Mouse (Mus musculus) forebrain, embryonic 14.5 days (tissue): ENCODE data around the gene Casc3. TPM values are rescaled to one million over a fixed set of nuclear protein-coding genes. Genes with fewer than 3 reads are reported as not detected.

ENCODE experiments used
- ATAC-seq: fragments of 200-750 bp; cut with Nextera tagmentation; 2 replicates; pipeline ENCODE4 v1.8.0; 2017; ENCODE audit warnings: mild to moderate bottlenecking, moderate library complexity
- DNase-seq: peaks from one replicate; pipeline ENCODE4 v3.0.0-alpha.2; 2015; ENCODE audit warnings: low spot score
- H3K27ac ChIP-seq: fragments of 300-500 bp; sonication (generic); 2 replicates; pipeline ENCODE4 v1.5.1; 2014; ENCODE audit warnings: low read depth, mild to moderate bottlenecking, control low read depth, low read length, moderate library complexity
- H3K27me3 ChIP-seq: fragments of 300-500 bp; sonication (generic); replicated peaks from 2 replicates; pipeline ENCODE4 v1.6.1; 2014; ENCODE audit warnings: low read length, control low read depth, mixed read lengths; ENCODE audit not compliant: control insufficient read depth, insufficient read depth
- H3K36me3 ChIP-seq: fragments of 300-500 bp; sonication (generic); 2 replicates; pipeline ENCODE4 v1.6.1; 2014; ENCODE audit warnings: low read length, control low read depth; ENCODE audit not compliant: control insufficient read depth, insufficient read depth
- H3K4me1 ChIP-seq: fragments of 300-500 bp; sonication (generic); 2 replicates; pipeline ENCODE4 v1.6.1; 2014; ENCODE audit warnings: antibody characterized with exemption, low read length, control low read depth; ENCODE audit not compliant: control insufficient read depth, insufficient read depth
- H3K4me2 ChIP-seq: fragments of 300-500 bp; sonication (generic); 2 replicates; pipeline ENCODE4 v1.6.1; 2014; ENCODE audit warnings: mild to moderate bottlenecking, control low read depth, low read length
- H3K4me3 ChIP-seq: fragments of 300-500 bp; sonication (generic); 2 replicates; pipeline ENCODE4 v1.5.1; 2014; ENCODE audit warnings: low read depth, low read length, control low read depth
- H3K9ac ChIP-seq: fragments of 300-500 bp; sonication (generic); 2 replicates; pipeline ENCODE4 v1.6.1; 2014; ENCODE audit warnings: mild to moderate bottlenecking, low read length, control low read depth, moderate library complexity
- H3K9me3 ChIP-seq: fragments of 300-500 bp; sonication (generic); replicated peaks from 2 replicates; pipeline ENCODE4 v1.6.1; 2016; ENCODE audit warnings: low read length, control low read depth, mixed read lengths; ENCODE audit not compliant: control insufficient read depth
- WGBS: fragments of 180-500 bp; shearing (Covaris S2); extraction: QIAGEN DNeasy Blood & Tissue Kit; methylation state at CpG from one replicate; pipeline ENCODE4 v1.1.7; 2014; 5-methylcytosine and 5-hydroxymethylcytosine counted together
- polyA plus RNA-seq: library from polyadenylated mRNA; unstranded; fragments of >200 nt; fragmentation: Nextera tagmentation; extraction: Ambion mirVana; gene quantifications from 2 replicates; pipeline ENCODE4 v1.2.1, GENCODE M21; 2014

The Casc3 gene
- polyA plus RNA-seq, result 41.0 and 45.0 TPM in 2 replicates

- WGBS, result 95% methylated on average over 5 of the region's 5 CpGs
- ATAC-seq, result no peak
- DNase-seq, result no peak
- Histone ChIP-seq H3K27me3 (no peaks in the 10 kb centered on the region), H3K4me2 (no peak within 1 kb of the TSS), H3K27ac (no peak within 1 kb of the TSS), H3K4me3 (no peak within 1 kb of the TSS), H3K9ac (no peak within 1 kb of the TSS), H3K9me3 (no peaks in the 10 kb centered on the region), H3K4me1 (no peaks in the 10 kb centered on the region; the same call in 1 of the 2 replicates), H3K36me3 (peaks cover 86% of the 10 kb centered on the region)
These were observed at the start of gene Casc3 for GRCm38 (mm10) chr11:98804605-98805004. TSS of gene Casc3 (plus strand) at chr11:98804905.

GRCm38 (mm10) chr11:98755726-98756380 is 48.9 kb upstream of the Casc3 start:
- Histone ChIP-seq H3K27ac (no peak overlapping the region), H3K4me3 (no peak overlapping the region), H3K4me2 (no peak overlapping the region), H3K4me1 (peaks cover 17% of the 10 kb centered on the region), H3K36me3 (peaks cover 74% of the 10 kb centered on the region), H3K27me3 (no peaks in the 10 kb centered on the region), H3K9ac (no peak overlapping the region), H3K9me3 (no peaks in the 10 kb centered on the region)
- 89% methylated on average over 6 of the region's 6 CpGs for WGBS
- DNase-seq (no peak), ATAC-seq (no peak)

GRCm38 (mm10) chr11:98756711-98757110 is 48.0 kb upstream of the Casc3 start:
- peaks cover 9% of the 10 kb centered on the region for H3K4me1 ChIP-seq
- no peaks in the 10 kb centered on the region for H3K9me3 ChIP-seq
- H3K4me2 ChIP-seq, result no peak overlapping the region
- no peak overlapping the region for H3K4me3 ChIP-seq
- ATAC-seq (no peak), DNase-seq (no peak)
- no peak overlapping the region for H3K27ac ChIP-seq
- H3K36me3 ChIP-seq, result peaks cover 82% of the 10 kb centered on the region
- 84% methylated on average over 12 of the region's 12 CpGs for WGBS
- no peaks in the 10 kb centered on the region for H3K27me3 ChIP-seq
- no peak overlapping the region for H3K9ac ChIP-seq

GRCm38 (mm10) chr11:98761939-98762338 is 42.8 kb upstream of the Casc3 start:
- peaks cover 86% of the 10 kb centered on the region for H3K36me3 ChIP-seq
- H3K9ac ChIP-seq, result no peak overlapping the region
- no peak overlapping the region for H3K4me2 ChIP-seq
- H3K4me3 ChIP-seq, result no peak overlapping the region
- ATAC-seq (no peak), DNase-seq (no peak)
- no peak overlapping the region for H3K27ac ChIP-seq
- H3K27me3 ChIP-seq, result no peaks in the 10 kb centered on the region
- 89% methylated on average over 4 of the region's 4 CpGs for WGBS
- no peaks in the 10 kb centered on the region for H3K9me3 ChIP-seq
- H3K4me1 ChIP-seq, result peaks cover 19% of the 10 kb centered on the region

- H3K4me3 ChIP-seq, result no peak overlapping the region
- H3K9me3 ChIP-seq, result no peaks in the 10 kb centered on the region
- H3K27ac ChIP-seq, result no peak overlapping the region
- H3K9ac ChIP-seq, result no peak overlapping the region
- DNase-seq, result no peak
- peaks cover 29% of the 10 kb centered on the region for H3K4me1 ChIP-seq
- H3K27me3 ChIP-seq, result no peaks in the 10 kb centered on the region
- whole genome bisulfite sequencing, result 64% methylated on average over 17 of the region's 17 CpGs
- no peak overlapping the region for H3K4me2 ChIP-seq
- no peak for ATAC-seq
- peaks cover 76% of the 10 kb centered on the region for H3K36me3 ChIP-seq
These were observed 41.8 kb upstream of the Casc3 start for GRCm38 (mm10) chr11:98762756-98763501.

GRCm38 (mm10) chr11:98763502-98763861 is 41.2 kb upstream of the Casc3 start:
- H3K9me3 ChIP-seq, result no peaks in the 10 kb centered on the region
- ATAC-seq (no peak), DNase-seq (no peak)
- no peak overlapping the region for H3K27ac ChIP-seq
- 89% methylated on average over 8 of the region's 8 CpGs for WGBS
- no peaks in the 10 kb centered on the region for H3K27me3 ChIP-seq
- H3K4me1 ChIP-seq, result peaks cover 34% of the 10 kb centered on the region
- peaks cover 77% of the 10 kb centered on the region for H3K36me3 ChIP-seq
- no peak overlapping the region for H3K4me2 ChIP-seq
- no peak overlapping the region for H3K4me3 ChIP-seq
- H3K9ac ChIP-seq, result no peak overlapping the region

- no peaks in the 10 kb centered on the region for H3K9me3 ChIP-seq
- DNase-seq (no peak), ATAC-seq (no peak)
- H3K36me3 ChIP-seq, result peaks cover 78% of the 10 kb centered on the region
- no peak overlapping the region; the same call in 1 of the 2 replicates for H3K27ac ChIP-seq
- no peak overlapping the region for H3K9ac ChIP-seq
- no peak overlapping the region for H3K4me3 ChIP-seq
- H3K27me3 ChIP-seq, result no peaks in the 10 kb centered on the region
- 87% methylated on average over 18 of the region's 18 CpGs for WGBS
- H3K4me1 ChIP-seq, result peaks cover 38% of the 10 kb centered on the region
- H3K4me2 ChIP-seq, result no peak overlapping the region
These were observed 40.6 kb upstream of the Casc3 start for GRCm38 (mm10) chr11:98764091-98764490.

- H3K4me2 ChIP-seq, result no peak overlapping the region
- no peak overlapping the region for H3K9ac ChIP-seq
- H3K27ac ChIP-seq, result no peak overlapping the region; the same call in 1 of the 2 replicates
- no peak for DNase-seq
- peaks cover 38% of the 10 kb centered on the region for H3K4me1 ChIP-seq
- no peaks in the 10 kb centered on the region for H3K27me3 ChIP-seq
- no peak overlapping the region for H3K4me3 ChIP-seq
- peaks cover 82% of the 10 kb centered on the region for H3K36me3 ChIP-seq
- H3K9me3 ChIP-seq, result no peaks in the 10 kb centered on the region
- ATAC-seq, result no peak
These were observed 40.0 kb upstream of the Casc3 start for GRCm38 (mm10) chr11:98764746-98765145.
